Mouse (Mus musculus) lung, adult 2 months (tissue): Measurements from ENCODE around the gene S100a6.

Source experiments
- CTCF ChIP-seq: fragments of 200-500 bp; IDR thresholded peaks from 2 replicates; pipeline ENCODE4 v1.5.1; 2011; ENCODE audit warnings: mild to moderate bottlenecking, low read length, control low read depth; ENCODE audit not compliant: insufficient read depth
- POLR2A ChIP-seq: fragments of 200-500 bp; IDR thresholded peaks from 2 replicates; pipeline ENCODE4 v1.6.1; 2011; ENCODE audit warnings: low read depth, mild to moderate bottlenecking, control low read depth, low read length, borderline replicate concordance; ENCODE audit errors: extremely low read depth

- no peak for TF ChIP-seq CTCF
- TF ChIP-seq POLR2A = no peak
These were observed 13.8 kb downstream of the S100a6 start for GRCm38 (mm10) chr3:90626266-90627021.
